Mouse (Mus musculus) urinary bladder, postnatal 36 days (tissue): ENCODE measurements around the gene Abhd12.
A peak's percentile ranks its signal among the peaks of the same experiment; 100 is the strongest.

Experiments used
- DNase-seq, 2 experiments: peaks; one replicate each; pipeline ENCODE4 v3.0.0; 2022; ENCODE audit warnings: low spot score in 2 of 2, mixed read lengths in 1 of 2

The Abhd12 gene

DNA sequence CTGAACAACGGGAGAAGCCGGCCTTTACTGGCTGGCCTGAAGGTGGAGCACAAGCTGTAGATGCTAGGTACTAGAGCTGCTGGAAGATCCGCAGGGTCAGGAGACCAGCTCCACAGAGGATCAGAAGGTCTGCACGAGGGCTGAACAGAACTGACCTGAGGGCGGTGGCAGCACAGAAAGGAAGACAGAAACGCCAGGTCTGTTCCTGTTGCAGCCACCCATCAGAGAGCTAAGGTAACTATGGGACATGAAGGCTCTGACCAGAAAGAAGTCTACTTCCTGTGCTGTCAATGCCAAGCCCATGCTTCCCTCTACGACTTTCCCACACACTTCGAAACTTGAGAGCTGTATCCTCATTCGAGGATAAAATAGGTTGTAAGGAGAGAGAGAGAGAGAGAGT lies 53.3 kb downstream of the Abhd12 start:
- no peak for DNase-seq

DNA sequence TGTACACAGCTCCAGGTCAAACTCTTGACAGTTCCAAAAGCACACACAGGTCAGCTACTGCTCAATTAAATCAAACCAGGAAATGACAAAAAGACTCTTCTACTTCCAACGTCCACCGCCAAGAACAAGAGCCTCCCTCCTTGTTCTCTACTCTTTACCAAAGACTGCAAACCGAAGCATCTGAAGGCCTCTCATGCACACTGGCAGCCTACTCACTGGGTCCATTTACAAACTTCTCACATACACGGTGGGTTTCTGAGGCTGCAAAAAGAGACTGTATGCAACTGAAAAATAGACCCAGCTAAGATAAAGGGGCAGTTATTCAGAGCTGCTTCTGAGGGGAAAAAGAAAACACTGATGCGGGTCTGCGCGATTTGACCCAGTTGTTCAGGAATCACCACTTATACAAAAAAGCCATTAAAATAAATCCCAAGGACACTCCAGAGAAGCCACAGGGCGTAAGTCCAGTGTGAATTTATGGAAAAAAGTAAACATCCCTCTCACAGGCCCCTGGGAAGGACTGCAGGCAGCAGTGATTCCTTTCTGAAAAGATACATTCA lies 57.0 kb downstream of the Abhd12 start:
- no peak for DNase-seq

DNA sequence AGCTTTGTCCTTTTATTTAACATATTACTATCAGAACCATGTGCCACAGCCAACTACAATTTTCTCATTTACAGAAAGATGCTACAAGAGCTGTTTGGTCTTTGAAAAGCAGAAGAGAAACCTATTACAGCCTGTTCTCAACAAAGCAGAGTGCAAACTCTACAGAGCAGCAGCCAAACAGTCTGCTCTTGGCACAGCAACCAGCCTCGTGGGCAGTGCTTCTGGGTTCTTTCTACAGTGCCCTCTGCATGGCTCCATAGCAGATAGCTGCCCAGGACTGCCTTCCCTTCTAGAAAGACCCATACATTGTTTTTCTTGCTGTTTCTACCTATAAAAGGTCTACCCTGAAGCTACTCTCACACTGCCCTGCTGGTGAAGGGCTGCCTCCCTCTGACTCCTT lies 59.7 kb downstream of the Abhd12 start:
- no peak for DNase-seq

GRCm38 (mm10) chr2:150842049-150842461 lies 62.5 kb downstream of the Abhd12 start:
- DNase-seq = peak in 1 of 2 experiments; percentile 52

GRCm38 (mm10) chr2:150841109-150841508 lies 63.4 kb downstream of the Abhd12 start:
- DNase-seq = no peak

GRCm38 (mm10) chr2:150839686-150840471 lies 64.7 kb downstream of the Abhd12 start:
- DNase-seq = peak; percentile 54 to 55

DNA sequence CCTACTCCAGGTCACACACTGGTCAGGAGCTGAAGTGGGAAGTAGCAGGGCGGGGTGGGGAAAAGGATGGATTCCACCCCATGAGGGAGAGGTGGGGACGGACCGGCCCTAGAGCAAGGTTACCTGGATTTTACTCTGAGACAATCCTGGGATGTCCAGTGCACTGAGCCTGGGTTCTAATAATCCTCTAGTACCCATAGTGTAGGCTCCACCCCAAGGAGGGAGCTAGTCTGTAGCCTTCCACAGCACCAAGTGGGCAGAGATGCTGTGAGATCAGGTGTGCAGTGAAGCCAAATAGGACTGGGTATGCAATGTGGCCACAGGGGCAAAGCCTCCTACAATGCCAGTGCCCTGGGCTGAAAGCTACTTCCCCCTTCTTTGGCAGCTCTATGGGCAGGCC lies 66.8 kb downstream of the Abhd12 start:
- DNase-seq = no peak

DNA sequence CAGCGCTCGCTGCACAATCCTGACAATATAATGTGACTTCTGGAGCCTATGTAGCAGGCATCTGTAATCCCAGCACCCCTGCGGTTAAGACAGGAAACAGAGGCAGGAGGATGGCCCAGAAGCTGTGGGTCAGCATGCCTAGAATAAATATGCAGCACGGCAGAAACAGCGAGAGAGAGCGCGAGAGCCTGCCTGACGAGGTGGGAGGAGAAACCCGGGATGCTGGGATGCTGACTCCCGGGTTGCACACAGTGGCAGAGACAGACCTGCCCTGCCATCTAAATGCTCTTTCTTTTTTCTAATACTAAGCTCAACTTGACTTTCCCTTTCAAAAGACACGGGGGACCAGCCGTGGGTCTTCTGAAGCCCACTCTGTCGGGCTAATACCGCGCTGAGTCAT lies 67.6 kb downstream of the Abhd12 start:
- no peak for DNase-seq

DNA sequence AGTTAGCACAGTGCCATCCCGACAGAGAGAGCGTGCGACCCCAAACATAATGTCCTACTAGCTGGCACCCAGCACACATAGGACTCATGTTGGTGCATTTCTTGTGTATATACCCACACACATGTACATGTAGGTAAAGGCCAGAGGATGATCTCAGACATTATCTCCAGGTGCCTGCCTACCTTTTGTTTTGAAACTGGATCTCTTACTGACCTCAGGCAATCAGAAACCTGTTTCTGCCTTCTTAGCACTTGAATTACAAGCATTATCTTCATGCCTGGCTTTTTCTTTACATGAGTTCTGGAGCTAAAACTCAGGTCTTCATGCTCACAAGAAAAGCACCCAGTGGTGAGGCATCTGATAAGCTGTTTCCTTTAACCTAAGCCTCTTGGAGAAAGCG lies 68.6 kb downstream of the Abhd12 start:
- no peak for DNase-seq

DNA sequence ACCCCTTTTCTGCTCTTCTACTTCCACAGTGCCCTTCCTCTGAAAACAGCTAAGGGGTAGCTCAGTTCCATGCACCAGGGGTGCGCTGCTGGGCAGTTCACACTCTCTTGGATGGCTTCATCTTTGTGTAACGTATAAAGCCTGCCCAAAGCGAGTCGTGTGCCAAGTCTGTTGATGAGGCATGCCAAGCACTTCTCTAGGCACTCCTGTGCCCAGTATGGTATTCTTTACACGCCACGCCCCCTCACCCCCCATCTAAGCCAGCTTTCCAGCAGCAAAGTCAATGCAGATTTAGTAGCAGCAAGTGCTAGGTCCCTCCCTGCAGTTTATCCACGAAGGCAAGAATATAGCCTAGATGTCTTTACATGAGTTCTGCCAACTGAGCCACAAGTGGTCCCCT lies 69.9 kb downstream of the Abhd12 start:
- DNase-seq = no peak

DNA sequence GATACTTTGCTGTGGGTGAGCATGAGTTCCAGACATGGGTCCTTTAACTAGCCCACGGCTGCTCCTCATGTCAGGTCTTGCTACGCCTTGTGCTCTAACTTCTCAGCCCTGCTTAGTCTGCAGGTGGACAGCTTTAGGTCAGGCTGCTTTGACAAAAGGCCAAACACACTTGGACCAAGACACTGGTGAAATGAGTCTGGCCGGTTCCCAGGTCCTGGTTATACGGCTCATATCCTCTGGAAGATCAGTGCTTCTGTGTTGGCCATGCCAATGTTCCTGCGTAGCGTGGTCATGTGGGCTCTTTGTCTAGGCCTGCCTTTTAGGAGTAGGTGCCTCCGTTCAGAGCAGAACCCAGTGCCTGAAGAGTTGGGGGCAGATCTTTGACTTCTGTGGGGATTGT lies 72.5 kb downstream of the Abhd12 start:
- peak in 1 of 2 experiments; percentile 49 for DNase-seq

DNA sequence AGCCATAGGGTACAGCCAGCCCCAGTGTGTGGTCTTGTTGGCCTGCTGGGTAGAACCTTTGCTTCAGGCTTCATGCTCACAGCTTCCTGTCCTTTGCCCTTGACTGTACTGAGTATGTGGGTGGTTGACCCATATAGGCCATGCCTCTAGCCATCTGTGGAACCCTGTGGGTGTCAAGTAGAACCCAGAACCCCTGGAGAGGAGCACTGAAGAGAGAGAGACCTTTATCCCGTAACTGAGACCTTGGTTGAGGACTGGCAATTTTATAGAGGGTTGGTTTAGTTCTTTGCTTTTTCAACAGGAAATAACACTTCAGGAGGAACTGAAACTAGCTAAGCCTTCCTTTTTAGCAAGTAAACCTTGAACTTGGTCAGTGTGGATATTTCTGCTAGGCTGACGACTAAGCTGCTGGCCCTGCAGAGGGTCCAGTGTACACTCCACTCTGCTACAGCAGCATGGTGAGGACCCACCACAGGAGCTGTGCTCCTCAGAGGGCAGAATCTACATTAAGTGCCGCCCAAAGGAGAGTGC lies 73.6 kb downstream of the Abhd12 start:
- no peak for DNase-seq

DNA sequence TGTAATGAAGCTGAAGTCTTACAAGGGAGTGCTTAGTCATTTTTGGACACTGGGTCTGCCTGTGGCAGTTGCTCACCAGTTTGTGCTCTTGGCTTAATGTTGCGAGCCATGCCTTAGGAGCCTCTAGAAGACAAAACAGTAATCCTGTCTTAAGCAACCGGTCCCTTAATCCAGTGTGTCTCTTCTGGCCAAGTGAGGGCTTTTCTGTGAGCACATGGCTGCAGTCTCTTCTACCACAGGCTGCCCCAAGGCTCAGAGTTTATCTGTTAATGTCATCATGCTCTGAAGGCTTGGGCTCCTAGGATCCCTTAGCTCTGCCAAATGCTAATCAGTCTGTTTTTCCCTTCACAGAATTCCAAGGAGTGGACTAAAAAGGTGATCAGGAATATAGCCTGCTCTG lies 74.5 kb downstream of the Abhd12 start:
- no peak for DNase-seq

DNA sequence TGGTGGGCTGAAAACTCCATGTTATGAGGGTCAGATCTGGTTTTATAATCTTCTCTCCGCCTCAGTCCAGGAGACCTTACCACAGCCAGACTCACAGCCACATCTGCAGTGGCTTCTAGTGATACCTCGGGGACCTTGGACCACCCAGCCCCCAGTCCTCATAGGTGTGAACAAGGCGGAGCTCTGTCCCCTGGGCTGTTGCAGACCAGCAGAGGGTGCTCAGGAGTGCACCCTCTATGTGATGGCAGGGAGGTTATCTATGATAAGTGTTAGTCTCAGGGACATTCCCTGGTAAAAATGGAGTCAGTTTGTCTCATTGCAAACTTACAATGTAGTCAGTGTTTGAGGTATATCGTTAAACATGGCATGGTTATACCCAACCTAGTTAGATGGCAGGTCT lies 75.9 kb downstream of the Abhd12 start:
- no peak for DNase-seq

GRCm38 (mm10) chr2:150828164-150828563 lies 76.4 kb downstream of the Abhd12 start:
- no peak for DNase-seq

DNA sequence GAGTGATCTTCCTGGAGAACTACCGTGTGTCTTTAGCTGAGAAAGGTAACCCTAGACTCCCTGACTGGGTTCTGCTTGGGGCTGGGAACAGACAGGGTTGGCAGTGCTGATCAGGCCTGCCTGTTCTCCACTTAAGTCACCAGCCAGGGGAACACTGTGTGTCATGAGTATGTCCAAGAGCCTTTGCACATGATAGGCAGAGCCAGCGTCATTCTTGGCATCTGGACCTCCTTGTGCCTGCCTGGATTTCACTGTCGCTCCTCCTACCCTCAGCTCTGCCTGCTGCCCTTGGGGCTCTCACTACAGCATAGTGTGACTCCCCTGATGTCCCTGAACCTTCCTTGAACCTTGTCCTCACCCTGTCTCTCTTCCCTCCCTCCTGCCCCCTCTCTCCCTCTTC lies 78.1 kb downstream of the Abhd12 start:
- peak in 1 of 2 experiments; percentile 49 for DNase-seq

- no peak for DNase-seq
These were observed 81.6 kb downstream of the Abhd12 start for GRCm38 (mm10) chr2:150822987-150823386.

DNA sequence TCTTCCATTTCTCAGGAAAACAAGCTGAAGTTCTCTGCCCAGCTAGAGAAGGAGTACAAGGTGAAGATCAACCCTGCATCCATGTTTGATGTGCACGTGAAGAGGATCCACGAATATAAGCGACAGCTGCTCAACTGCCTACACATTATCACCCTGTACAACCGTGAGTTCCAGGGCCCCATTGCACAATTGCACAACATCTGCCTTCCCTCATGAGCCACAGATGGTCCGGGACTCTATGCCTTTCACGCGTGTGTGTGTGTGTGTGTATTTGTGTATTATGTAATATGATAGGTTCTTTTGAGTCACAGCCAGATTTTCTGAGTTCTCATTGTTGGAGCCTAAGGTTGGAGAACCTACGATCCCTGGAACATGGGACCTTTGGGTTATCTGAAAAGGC lies 83.8 kb downstream of the Abhd12 start:
- DNase-seq = no peak

DNA sequence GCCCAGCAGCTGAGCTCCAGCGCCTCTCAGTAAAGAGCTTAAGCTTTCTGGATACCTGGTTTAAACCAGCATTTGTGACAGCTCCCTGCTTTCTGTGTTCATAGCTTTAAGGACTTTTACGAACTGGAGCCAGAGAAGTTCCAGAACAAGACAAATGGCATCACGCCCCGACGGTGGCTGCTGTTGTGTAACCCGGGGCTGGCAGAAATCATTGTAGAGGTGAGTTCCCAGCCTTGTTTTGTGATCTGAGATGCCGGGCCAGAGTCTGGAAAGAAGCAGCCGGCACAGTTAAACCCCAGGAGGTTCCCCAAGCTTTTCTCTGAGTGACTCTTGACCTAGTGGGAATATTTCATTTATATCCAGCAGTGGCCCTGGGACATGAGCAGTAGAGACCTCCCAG lies 85.8 kb downstream of the Abhd12 start:
- peak in 1 of 2 experiments; percentile 54 for DNase-seq

DNA sequence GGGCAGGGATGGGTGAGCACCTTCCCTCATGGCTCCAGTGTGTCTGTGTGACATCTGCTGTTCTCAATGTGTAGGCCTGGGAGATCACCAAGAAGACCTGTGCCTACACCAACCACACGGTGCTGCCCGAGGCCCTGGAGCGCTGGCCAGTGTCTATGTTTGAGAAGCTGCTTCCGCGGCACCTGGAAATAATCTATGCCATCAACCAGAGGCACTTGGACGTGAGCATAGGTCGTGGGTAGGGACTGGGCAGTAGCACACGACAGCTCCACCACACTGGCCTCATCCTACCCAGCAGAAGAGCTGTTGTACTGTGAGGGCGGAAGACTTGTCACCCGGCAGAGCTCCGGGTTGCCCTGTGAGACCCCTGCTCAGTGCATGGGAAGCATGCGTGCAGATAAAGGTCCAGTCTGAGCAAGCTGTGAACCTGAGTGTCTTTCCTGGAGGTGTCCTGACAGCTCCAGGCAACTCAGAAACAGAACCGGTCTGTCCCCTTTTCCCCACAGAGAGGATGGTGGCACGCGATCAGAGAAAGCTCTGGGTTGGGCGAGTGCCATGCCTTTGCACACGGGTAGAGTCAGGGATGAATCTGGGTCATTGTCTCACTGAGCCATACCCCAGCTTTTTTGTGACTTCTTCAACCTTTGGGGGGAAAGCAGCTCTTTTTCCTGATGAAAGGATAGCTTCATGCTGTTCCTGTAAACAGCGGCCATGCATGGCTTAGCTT lies 87.7 kb downstream of the Abhd12 start:
- peak; percentile 43 to 74 for DNase-seq

DNA sequence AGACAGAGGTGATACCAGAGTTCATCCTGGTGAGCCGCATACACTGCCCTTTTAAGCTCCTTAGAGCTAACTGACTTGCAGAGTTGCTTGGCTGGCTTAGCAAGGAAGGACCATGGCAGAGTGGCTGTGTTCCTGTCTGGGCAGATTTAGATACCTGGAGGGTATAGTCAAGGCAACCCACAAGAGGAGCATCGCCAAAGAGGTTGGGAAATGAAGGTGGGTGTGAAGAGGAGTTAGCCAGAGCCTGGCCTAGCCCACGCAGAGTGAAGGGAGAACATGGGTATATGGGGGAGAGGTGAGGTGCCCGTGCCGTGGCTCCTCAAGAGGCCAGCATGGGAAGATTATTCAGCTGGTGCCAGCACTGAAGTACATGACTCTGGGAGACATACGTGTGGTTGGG lies 91.7 kb downstream of the Abhd12 start:
- no peak for DNase-seq

- no peak for DNase-seq
These were observed 93.9 kb downstream of the Abhd12 start for GRCm38 (mm10) chr2:150810603-150811002.

GRCm38 (mm10) chr2:150808812-150809211 lies 95.7 kb downstream of the Abhd12 start:
- no peak for DNase-seq
